Mouse (Mus musculus): Measurements from ENCODE around the gene Gm3402. TPM values are rescaled to one million over a fixed set of nuclear protein-coding genes. Genes with fewer than 3 reads are reported as not detected.
"Not testable (repeated sequence)": the region's sequence is repeated elsewhere in the genome, so short reads cannot be mapped to it uniquely, and the experiment has no call there.

Gene Gm3402
- total RNA-seq (2021): not detected
- long read RNA-seq, experiment 1: 0 reads
- long read RNA-seq, experiment 2: 0 reads

DNA sequence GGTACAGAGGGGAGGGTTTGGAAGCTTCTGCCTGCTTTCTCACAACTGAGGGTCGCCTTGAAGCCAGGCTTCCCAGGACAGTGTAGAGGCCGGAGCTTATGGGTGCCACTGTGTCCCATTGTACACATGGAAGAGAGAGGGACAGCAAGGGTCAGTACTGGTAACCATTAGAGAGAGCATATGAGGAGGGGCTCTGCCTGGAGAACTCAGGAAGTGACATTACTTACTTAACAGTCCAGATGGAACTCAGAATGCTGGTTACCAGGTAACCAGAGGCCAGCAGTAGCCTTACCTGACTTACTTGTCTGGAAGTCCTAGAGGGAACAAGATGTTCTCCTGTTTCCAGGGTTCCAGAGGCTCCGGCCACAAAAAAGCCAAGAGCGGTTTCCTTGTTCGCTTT, at the start of gene Gm3402:
Gene Gm3402, plus strand, starts transcription at position 301 of the 400 bp plus-strand sequence.
- DNase-seq (ENCODE audit: low spot score in 2 of 2): not testable (repeated sequence)

- DNase-seq (ENCODE audit: low spot score in 2 of 2): no peak
These were observed 47.3 kb upstream of the Gm3402 start for GRCm38 (mm10) chr5:146466663-146467062.

GRCm38 (mm10) chr5:146468311-146468710, 45.6 kb upstream of the Gm3402 start:
- no peak for DNase-seq (ENCODE audit: low spot score in 2 of 2)

- no peak for DNase-seq (ENCODE audit: low spot score in 2 of 2)
These were observed 43.1 kb upstream of the Gm3402 start for GRCm38 (mm10) chr5:146470821-146471220.

GRCm38 (mm10) chr5:146471311-146471710, 42.6 kb upstream of the Gm3402 start:
- no peak for DNase-seq (ENCODE audit: low spot score in 2 of 2)

GRCm38 (mm10) chr5:146471821-146472220, 42.1 kb upstream of the Gm3402 start:
- DNase-seq (ENCODE audit: low spot score in 2 of 2): no peak

DNA sequence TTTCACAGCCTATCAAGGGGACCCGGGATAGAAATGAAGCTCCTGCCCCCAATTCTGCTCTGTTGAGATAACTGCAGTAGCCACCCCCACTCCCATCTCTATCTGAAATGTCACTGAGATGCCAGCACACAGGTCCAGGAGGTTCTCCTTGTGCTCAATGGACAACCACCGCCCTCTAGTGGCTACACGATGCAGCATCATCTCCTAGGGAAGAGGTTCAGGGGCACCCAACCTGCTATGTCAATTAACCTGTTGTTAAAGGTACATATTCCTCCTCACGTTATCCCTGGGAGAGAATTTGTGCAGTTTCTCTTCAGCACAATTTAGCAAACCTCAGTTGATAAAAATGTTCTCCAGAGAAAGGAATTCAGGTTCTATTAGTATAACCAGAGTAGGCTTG, 34.4 kb upstream of the Gm3402 start:
- peak; percentile 34 to 51 for DNase-seq (ENCODE audit: low spot score in 2 of 2)

DNA sequence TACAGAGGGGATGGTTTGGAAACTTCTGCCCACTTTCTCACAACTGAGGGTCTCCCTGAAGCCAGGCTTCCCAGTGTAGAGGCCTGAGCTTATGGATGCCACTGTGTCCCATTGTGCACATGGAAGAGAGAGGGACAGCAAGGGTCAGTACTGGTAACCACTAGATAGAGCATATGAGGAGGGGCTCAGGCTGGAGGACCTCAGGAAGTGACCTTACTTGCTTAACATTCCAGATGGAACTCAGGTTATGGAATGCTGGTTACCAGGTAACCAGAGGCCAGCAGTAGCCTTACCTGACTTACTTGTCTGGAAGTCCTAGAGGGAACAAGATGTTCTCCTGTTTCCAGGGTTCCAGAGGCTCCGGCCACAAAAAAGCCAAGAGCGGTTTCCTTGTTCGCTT, 32.3 kb upstream of the Gm3402 start, which contains the start of gene Gm6408:
Gene Gm6408, plus strand, starts transcription at position 301 of the 400 bp plus-strand sequence.
- not testable (repeated sequence) for DNase-seq (ENCODE audit: low spot score in 2 of 2)

GRCm38 (mm10) chr5:146488959-146489358, 25.0 kb upstream of the Gm3402 start:
- peak in 1 of 2 experiments; percentile 44 for DNase-seq (ENCODE audit: low spot score in 2 of 2)

GRCm38 (mm10) chr5:146491063-146491462, 22.9 kb upstream of the Gm3402 start, which contains the start of gene Gm6370:
Gene Gm6370 (plus strand): TSS chr5:146491363.
- not testable (repeated sequence) for DNase-seq (ENCODE audit: low spot score in 2 of 2)

GRCm38 (mm10) chr5:146502099-146502498, 11.8 kb upstream of the Gm3402 start, which contains the start of gene 4930449I24Rik:
Gene 4930449I24Rik (plus strand): TSS chr5:146502399.
- not testable (repeated sequence) for DNase-seq (ENCODE audit: low spot score in 2 of 2)

GRCm38 (mm10) chr5:146525501-146525900, 11.6 kb downstream of the Gm3402 start, which contains the start of gene Gm3404:
Gene Gm3404 (plus strand): TSS chr5:146525801.
- not testable (repeated sequence) for DNase-seq (ENCODE audit: low spot score in 2 of 2)

GRCm38 (mm10) chr5:146537347-146537746, 23.4 kb downstream of the Gm3402 start, which contains the start of gene Gm3409:
Gene Gm3409 (plus strand): TSS chr5:146537647.
- not testable (repeated sequence) for DNase-seq (ENCODE audit: low spot score in 2 of 2)

- DNase-seq (ENCODE audit: low spot score in 2 of 2): not testable (repeated sequence)
These were observed 41.9 kb downstream of the Gm3402 start, which contains the start of gene Gm3415 for GRCm38 (mm10) chr5:146555836-146556235. Gene Gm3415 (plus strand): TSS chr5:146556136.

- no peak for DNase-seq (ENCODE audit: low spot score in 2 of 2)
These were observed 50.3 kb downstream of the Gm3402 start for GRCm38 (mm10) chr5:146564259-146564658.

Other genes with a start within 250 kb of the Gm3402 start
- 10 to 100 TPM; 92.7 to 98.3 TPM for gene Wasf3, start 129.1 kb upstream of the Gm3402 start, total RNA-seq (2021)
- not detected for gene Gm6408, start 32.2 kb upstream of the Gm3402 start, total RNA-seq (2021)
- gene Gm6370, start 22.8 kb upstream of the Gm3402 start, total RNA-seq (2021): not detected
- gene 4930449I24Rik, start 11.7 kb upstream of the Gm3402 start, total RNA-seq (2021): not detected
- not detected for gene Gm3404, start 11.7 kb downstream of the Gm3402 start, total RNA-seq (2021)
- not detected for gene Gm3409, start 23.5 kb downstream of the Gm3402 start, total RNA-seq (2021)
- gene Gm3415, start 42.0 kb downstream of the Gm3402 start, total RNA-seq (2021): not detected
- gene Gpr12, start 71.1 kb downstream of the Gm3402 start, total RNA-seq (2021): 10 to 100 TPM; 37.2 to 47.1 TPM

All from layer of hippocampus, postnatal 14 days (tissue).